In genomic region chr13:31518971-31519370, GRCm38 (mm10) we compare ENCODE assay signal across 24 mouse cellular contexts. TPM values are rescaled to one million over a fixed set of nuclear protein-coding genes. Genes with fewer than 3 reads are reported as not detected.
DNase-seq lines count a peak whose midpoint lies in the region; ATAC-seq and TF ChIP-seq lines count a peak whose summit lies in the region.
"Had no signal": no experiment of that assay in that cellular context is flagged by ENCODE, and none has a peak within 500 bp of the region (broad histone marks: within the 10 kb centered on the region; RNA-seq: fewer than 3 reads in every experiment).

No protein-coding gene starts in this region.

- no peaks in the 10 kb centered on the region for H3K36me3 ChIP-seq in heart, embryonic 16.5 days (ENCODE audit: control insufficient read depth, insufficient read depth)
- no peaks in the 10 kb centered on the region for H3K36me3 ChIP-seq in lung, postnatal 0 days (ENCODE audit: insufficient read depth, low read length)
- H3K36me3 ChIP-seq in liver, postnatal 0 days (replicated peaks; ENCODE audit: insufficient read depth, low read length), result no peaks in the 10 kb centered on the region
- no peaks in the 10 kb centered on the region for H3K36me3 ChIP-seq in stomach, postnatal 0 days (ENCODE audit: control insufficient read depth, insufficient read depth, low read length)
- no peaks in the 10 kb centered on the region for H3K36me3 ChIP-seq in hindbrain, embryonic 14.5 days (replicated peaks; ENCODE audit: control insufficient read depth, insufficient read depth)
- H3K36me3 ChIP-seq: forebrain, embryonic 15.5 days; hindbrain, embryonic 13.5 days; midbrain, embryonic 13.5 days had no signal

- H3K27ac ChIP-seq in heart, embryonic 16.5 days (ENCODE audit: low read length), result no peak overlapping the region
- H3K27ac ChIP-seq in lung, postnatal 0 days (ENCODE audit: low read length), result 0 out of 2 replicates have a peak overlapping the region, but pooled peaks have one; percentile 15
- peak overlapping the region; percentile 82 for H3K27ac ChIP-seq in liver, postnatal 0 days (ENCODE audit: low read depth)
- H3K27ac ChIP-seq in stomach, postnatal 0 days (replicated peaks), result peak overlapping the region; percentile 67; the same call in 1 of the 2 replicates
- no peak overlapping the region for H3K27ac ChIP-seq in hindbrain, embryonic 14.5 days
- H3K27ac ChIP-seq: forebrain, embryonic 15.5 days; hindbrain, embryonic 13.5 days; midbrain, embryonic 13.5 days had no signal

- H3K27me3 ChIP-seq in heart, embryonic 16.5 days (ENCODE audit: control insufficient read depth, insufficient read depth, low read length), result no peaks in the 10 kb centered on the region
- no peaks in the 10 kb centered on the region for H3K27me3 ChIP-seq in lung, postnatal 0 days (replicated peaks; ENCODE audit: insufficient read depth, low read length)
- no peaks in the 10 kb centered on the region for H3K27me3 ChIP-seq in liver, postnatal 0 days (ENCODE audit: insufficient read depth, low read length)
- no peaks in the 10 kb centered on the region for H3K27me3 ChIP-seq in stomach, postnatal 0 days (ENCODE audit: control insufficient read depth, insufficient read depth, low read length)
- H3K27me3 ChIP-seq in hindbrain, embryonic 14.5 days (ENCODE audit: control insufficient read depth, insufficient read depth, low read length), result no peaks in the 10 kb centered on the region
- H3K27me3 ChIP-seq: CH12.LX; forebrain, embryonic 15.5 days; hindbrain, embryonic 13.5 days; midbrain, embryonic 13.5 days had no signal

- 70% methylated on average over 9 of the region's 9 CpGs for WGBS in heart, embryonic 16.5 days
- WGBS in lung, postnatal 0 days, result 29% methylated on average over 9 of the region's 9 CpGs
- 56% methylated on average over 9 of the region's 9 CpGs for WGBS in liver, postnatal 0 days (ENCODE audit: insufficient replicate concordance)
- WGBS in stomach, postnatal 0 days, result 33% methylated on average over 9 of the region's 9 CpGs
- WGBS in hindbrain, embryonic 14.5 days, result 94% methylated on average over 9 of the region's 9 CpGs

- no peaks in the 10 kb centered on the region for H3K9me3 ChIP-seq in heart, embryonic 16.5 days (replicated peaks; ENCODE audit: control insufficient read depth, low read length)
- H3K9me3 ChIP-seq in lung, postnatal 0 days (ENCODE audit: low read length), result no peaks in the 10 kb centered on the region
- no peaks in the 10 kb centered on the region for H3K9me3 ChIP-seq in liver, postnatal 0 days (ENCODE audit: low read length)
- no peaks in the 10 kb centered on the region for H3K9me3 ChIP-seq in stomach, postnatal 0 days (ENCODE audit: control insufficient read depth, low read length)
- H3K9me3 ChIP-seq in hindbrain, embryonic 14.5 days (ENCODE audit: control insufficient read depth, low read length), result no peaks in the 10 kb centered on the region
- H3K9me3 ChIP-seq: forebrain, embryonic 15.5 days; hindbrain, embryonic 13.5 days; midbrain, embryonic 13.5 days had no signal

- 0 out of 2 replicates have a peak overlapping the region, but pooled peaks have one; percentile 1 for H3K4me2 ChIP-seq in heart, embryonic 16.5 days (ENCODE audit: low read depth, low read length)
- no peak overlapping the region for H3K4me2 ChIP-seq in lung, postnatal 0 days (replicated peaks; ENCODE audit: low read depth, low read length)
- peak overlapping the region; percentile 44 for H3K4me2 ChIP-seq in liver, postnatal 0 days (ENCODE audit: low read depth, low read length)
- H3K4me2 ChIP-seq in stomach, postnatal 0 days (replicated peaks; ENCODE audit: low read depth), result no peak overlapping the region
- no peak overlapping the region for H3K4me2 ChIP-seq in hindbrain, embryonic 14.5 days (replicated peaks)
- H3K4me2 ChIP-seq: forebrain, embryonic 15.5 days; heart, embryonic 11.5 days; hindbrain, embryonic 13.5 days; midbrain, embryonic 13.5 days had no signal

- TF ChIP-seq EP300 in lung, postnatal 0 days (IDR thresholded peaks at IDR 0.05), result no peak
- TF ChIP-seq EP300 in liver, postnatal 0 days (IDR thresholded peaks at IDR 0.05; ENCODE audit: low read depth), result peak; percentile 56
- TF ChIP-seq EP300 in stomach, postnatal 0 days (optimal IDR thresholded peaks at IDR 0.05), result no peak

- no peak for TF ChIP-seq CTCF in lung, postnatal 0 days (IDR thresholded peaks at IDR 0.05)
- TF ChIP-seq CTCF in liver, postnatal 0 days (IDR thresholded peaks at IDR 0.05; ENCODE audit: low read depth), result no peak
- no peak for TF ChIP-seq CTCF in stomach, postnatal 0 days (IDR thresholded peaks at IDR 0.05; ENCODE audit: low read depth)

- no peak for ATAC-seq in heart, embryonic 16.5 days (replicated peaks; ENCODE audit: extremely low read depth, insufficient read depth, low FRiP score)
- peak; percentile 46 for ATAC-seq in lung, postnatal 0 days
- peak; percentile 78 for ATAC-seq in liver, postnatal 0 days
- peak; percentile 53 for ATAC-seq in stomach, postnatal 0 days (ENCODE audit: low FRiP score, low TSS enrichment)
- no peak for ATAC-seq in hindbrain, embryonic 14.5 days (ENCODE audit: low FRiP score)
- ATAC-seq: midbrain, embryonic 13.5 days had no signal

- DNase-seq in heart, adult 8-10 months (ENCODE audit: low spot score), result no peak
- peak; percentile 64 for DNase-seq in lung, postnatal 0 days (ENCODE audit: low spot score)
- no peak for DNase-seq in lung, postnatal 10 days
- DNase-seq in liver, postnatal 0 days, result no peak
- peak; percentile 33 for DNase-seq in stomach, postnatal 0 days (ENCODE audit: low spot score)
- no peak for DNase-seq in hindbrain, embryonic 14.5 days (ENCODE audit: low spot score)
- no peak for DNase-seq in cerebellum, postnatal 25 days
- DNase-seq: right cerebral cortex, postnatal 14 days had no signal

- no peak overlapping the region for H3K4me3 ChIP-seq in heart, embryonic 16.5 days (ENCODE audit: low read length)
- no peak overlapping the region for H3K4me3 ChIP-seq in lung, postnatal 0 days (ENCODE audit: low read depth, low read length)
- no peak overlapping the region for H3K4me3 ChIP-seq in liver, postnatal 0 days (ENCODE audit: low read depth, low read length)
- no peak overlapping the region for H3K4me3 ChIP-seq in stomach, postnatal 0 days (ENCODE audit: low read depth, low read length)
- H3K4me3 ChIP-seq in hindbrain, embryonic 14.5 days (replicated peaks; ENCODE audit: low read length), result no peak overlapping the region
- H3K4me3 ChIP-seq: forebrain, embryonic 15.5 days; hindbrain, embryonic 13.5 days; midbrain, embryonic 13.5 days had no signal

- H3K4me1 ChIP-seq in heart, embryonic 16.5 days (ENCODE audit: control insufficient read depth, insufficient read depth, low read length), result no peaks in the 10 kb centered on the region; the same call in 1 of the 2 replicates
- H3K4me1 ChIP-seq in lung, postnatal 0 days (ENCODE audit: insufficient read depth, low read depth, low read length), result no peaks in the 10 kb centered on the region
- H3K4me1 ChIP-seq in liver, postnatal 0 days (ENCODE audit: insufficient read depth), result no peaks in the 10 kb centered on the region
- H3K4me1 ChIP-seq in stomach, postnatal 0 days (replicated peaks; ENCODE audit: control insufficient read depth, insufficient read depth), result no peaks in the 10 kb centered on the region
- no peaks in the 10 kb centered on the region for H3K4me1 ChIP-seq in hindbrain, embryonic 14.5 days (replicated peaks; ENCODE audit: control insufficient read depth, insufficient read depth, low read length)
- H3K4me1 ChIP-seq: forebrain, embryonic 15.5 days; hindbrain, embryonic 13.5 days; midbrain, embryonic 13.5 days had no signal

- no peak overlapping the region for H3K9ac ChIP-seq in heart, embryonic 16.5 days (ENCODE audit: low read length)
- H3K9ac ChIP-seq in lung, postnatal 0 days (replicated peaks; ENCODE audit: low read depth), result no peak overlapping the region
- H3K9ac ChIP-seq in liver, postnatal 0 days (replicated peaks), result no peak overlapping the region
- H3K9ac ChIP-seq in stomach, postnatal 0 days (ENCODE audit: low read length), result no peak overlapping the region
- H3K9ac ChIP-seq in hindbrain, embryonic 14.5 days, result no peak overlapping the region
- H3K9ac ChIP-seq: forebrain, embryonic 15.5 days; hindbrain, embryonic 13.5 days; midbrain, embryonic 13.5 days had no signal

RNA-seq across cellular contexts. Expression of gene Foxq1, which starts 37.0 kb away (rescaled TPM):
- polyA plus RNA-seq in heart, embryonic 16.5 days (2015; fragmentation: Nextera tagmentation; extraction: Ambion mirVana), result 0.09 and 0.14 TPM in 2 replicates
- under 1 TPM; 0.13 to 0.44 (median 0.31) TPM for total RNA-seq in heart, adult 8-10 months (2022)
- polyA plus RNA-seq in lung, postnatal 0 days (2015; fragmentation: Nextera tagmentation; extraction: Ambion mirVana), result 2.2 and 2.7 TPM in 2 replicates
- polyA plus RNA-seq in liver, postnatal 0 days (2015; fragmentation: Nextera tagmentation; extraction: Ambion mirVana), result 3.4 and 4.6 TPM in 2 replicates
- 35.7 and 47.1 TPM in 2 replicates for polyA plus RNA-seq in stomach, postnatal 0 days (2015; fragmentation: Nextera tagmentation; extraction: Ambion mirVana)
- 2.9 and 3.1 TPM in 2 replicates for polyA plus RNA-seq in hindbrain, embryonic 14.5 days (2014; fragmentation: Nextera tagmentation; extraction: Ambion mirVana)
- total RNA-seq: CH12.LX; gastrocnemius, postnatal 25 days; MEL had no signal

RNA-seq across cellular contexts. Expression of gene A530084C06Rik, which starts 40.2 kb away (rescaled TPM):
- not detected in 2 replicates for polyA plus RNA-seq in heart, embryonic 16.5 days (2015; fragmentation: Nextera tagmentation; extraction: Ambion mirVana)
- total RNA-seq in heart, adult 8-10 months (2022), result under 1 TPM in 1 of 4 experiments, not detected in 3; 0.09 TPM
- not detected in 2 replicates for polyA plus RNA-seq in lung, postnatal 0 days (2015; fragmentation: Nextera tagmentation; extraction: Ambion mirVana)
- not detected in 2 replicates for polyA plus RNA-seq in liver, postnatal 0 days (2015; fragmentation: Nextera tagmentation; extraction: Ambion mirVana)
- polyA plus RNA-seq in stomach, postnatal 0 days (2015; fragmentation: Nextera tagmentation; extraction: Ambion mirVana), result not detected in 2 replicates
- polyA plus RNA-seq in hindbrain, embryonic 14.5 days (2014; fragmentation: Nextera tagmentation; extraction: Ambion mirVana), result not detected in 2 replicates
- total RNA-seq: adrenal gland, adult 2 months; CH12.LX; gastrocnemius, postnatal 25 days; heart, postnatal 14 days; MEL had no signal
- polyA plus RNA-seq: embryonic facial prominence, embryonic 11.5 days; forebrain, embryonic 15.5 days; heart, embryonic 11.5 days; hindbrain, embryonic 13.5 days; kidney, embryonic 16.5 days; midbrain, embryonic 13.5 days; neural tube, embryonic 14.5 days; spleen, adult 2 months; stomach, embryonic 14.5 days; thymus, postnatal 0 days had no signal

Comparison
In these comparisons a context has a peak if more than half of its experiments do, and no peak if none do; other contexts are left out.
1. DNase-seq: peak in lung, postnatal 0 days (single experiment) and stomach, postnatal 0 days (single experiment); none in heart, adult 8-10 months (single experiment), lung, postnatal 10 days (single experiment), liver, postnatal 0 days (single experiment), hindbrain, embryonic 14.5 days (single experiment) and cerebellum, postnatal 25 days (0 of 2).
2. ATAC-seq: peak in lung, postnatal 0 days (single experiment), liver, postnatal 0 days (single experiment) and stomach, postnatal 0 days (single experiment); none in heart, embryonic 16.5 days (single experiment) and hindbrain, embryonic 14.5 days (single experiment).
3. H3K27ac ChIP-seq: peak in lung, postnatal 0 days (single experiment), liver, postnatal 0 days (single experiment) and stomach, postnatal 0 days (single experiment); none in heart, embryonic 16.5 days (single experiment) and hindbrain, embryonic 14.5 days (single experiment).
4. H3K4me2 ChIP-seq: peak in heart, embryonic 16.5 days (single experiment) and liver, postnatal 0 days (single experiment); none in lung, postnatal 0 days (single experiment), stomach, postnatal 0 days (single experiment) and hindbrain, embryonic 14.5 days (single experiment).